Comparison of ENCODE assay signal across 13 mouse cellular contexts in genomic region chr15:82268185-82268584, GRCm38 (mm10). TPM values are rescaled to one million over a fixed set of nuclear protein-coding genes. Genes with fewer than 3 reads are reported as not detected.
DNase-seq lines count a peak whose midpoint lies in the region; ATAC-seq lines count a peak whose summit lies in the region.
"Had no signal": no experiment of that assay in that cellular context is flagged by ENCODE, and none has a peak within 500 bp of the region (broad histone marks: within the 10 kb centered on the region; RNA-seq: fewer than 3 reads in every experiment).

No protein-coding gene starts in this region.

- H3K9ac ChIP-seq in forebrain, embryonic 14.5 days (ENCODE audit: low read length) = no peak overlapping the region
- H3K9ac ChIP-seq in midbrain, embryonic 12.5 days (replicated peaks) = no peak overlapping the region; the same call in 1 of the 2 replicates
- H3K9ac ChIP-seq: heart, embryonic 13.5 days had no signal

- no peaks in the 10 kb centered on the region for H3K9me3 ChIP-seq in forebrain, embryonic 14.5 days (replicated peaks; ENCODE audit: control insufficient read depth, low read length)
- H3K9me3 ChIP-seq in midbrain, embryonic 12.5 days = no peaks in the 10 kb centered on the region
- H3K9me3 ChIP-seq in limb, embryonic 10.5 days (replicated peaks) = no peaks in the 10 kb centered on the region
- H3K9me3 ChIP-seq: heart, embryonic 13.5 days; megakaryocyte, embryonic 14.5 days had no signal

- H3K4me2 ChIP-seq in forebrain, embryonic 14.5 days (ENCODE audit: low read length) = no peak overlapping the region
- H3K4me2 ChIP-seq in midbrain, embryonic 12.5 days (replicated peaks) = peak overlapping the region; percentile 21; the same call in 1 of the 2 replicates
- H3K4me2 ChIP-seq: heart, embryonic 13.5 days had no signal

- DNase-seq in right cerebral cortex, postnatal 10 days (ENCODE audit: low spot score in 2 of 2) = peak; percentile 87 to 89
- no peak for DNase-seq in right cerebral cortex, adult 18-20 months
- peak; percentile 72 for DNase-seq in forebrain, embryonic 14.5 days (ENCODE audit: low spot score)
- no peak for DNase-seq in limb, embryonic 10.5 days (ENCODE audit: low spot score)
- DNase-seq in T-cell, adult 2 months (ENCODE audit: low spot score) = no peak
- DNase-seq: adrenal gland, postnatal 25 days; kidney, postnatal 36 days had no signal

- WGBS in forebrain, embryonic 14.5 days = 15% methylated on average over 3 of the region's 3 CpGs
- WGBS in midbrain, embryonic 12.5 days = 10% methylated on average over 3 of the region's 3 CpGs
- WGBS in limb, embryonic 10.5 days = 29% methylated on average over 3 of the region's 3 CpGs

- no peaks in the 10 kb centered on the region; the same call in 1 of the 2 replicates for H3K27me3 ChIP-seq in forebrain, embryonic 14.5 days (replicated peaks; ENCODE audit: control insufficient read depth, insufficient read depth, low read length)
- H3K27me3 ChIP-seq in midbrain, embryonic 12.5 days = peaks cover 21% of the 10 kb centered on the region
- peaks cover 38% of the 10 kb centered on the region for H3K27me3 ChIP-seq in limb, embryonic 10.5 days (ENCODE audit: low read depth, poor library complexity, severe bottlenecking)

- peak; percentile 30; the same call in 1 of the 2 replicates for ATAC-seq in forebrain, embryonic 14.5 days
- 0 out of 2 replicates have a peak, but pooled peaks have one; percentile 44 for ATAC-seq in midbrain, embryonic 12.5 days (ENCODE audit: low FRiP score, low read depth)
- ATAC-seq in frontal cortex, adult (ENCODE audit: low TSS enrichment) = no peak

- H3K4me1 ChIP-seq in forebrain, embryonic 14.5 days (ENCODE audit: control insufficient read depth, insufficient read depth, low read length) = peaks cover 11% of the 10 kb centered on the region
- peaks cover 26% of the 10 kb centered on the region for H3K4me1 ChIP-seq in midbrain, embryonic 12.5 days
- peaks cover 4% of the 10 kb centered on the region; the same call in 1 of the 2 replicates for H3K4me1 ChIP-seq in limb, embryonic 10.5 days

- H3K36me3 ChIP-seq in forebrain, embryonic 14.5 days (ENCODE audit: control insufficient read depth, insufficient read depth, low read length) = no peaks in the 10 kb centered on the region
- H3K36me3 ChIP-seq in midbrain, embryonic 12.5 days = no peaks in the 10 kb centered on the region
- H3K36me3 ChIP-seq in limb, embryonic 10.5 days = no peaks in the 10 kb centered on the region
- H3K36me3 ChIP-seq: heart, embryonic 13.5 days had no signal

- H3K27ac ChIP-seq in forebrain, embryonic 14.5 days (ENCODE audit: low read depth, low read length) = peak overlapping the region; percentile 56; the same call in 1 of the 2 replicates
- H3K27ac ChIP-seq in midbrain, embryonic 12.5 days (replicated peaks) = peak overlapping the region; percentile 75
- no peak overlapping the region for H3K27ac ChIP-seq in limb, embryonic 10.5 days
- H3K27ac ChIP-seq: heart, embryonic 13.5 days had no signal

- no peak overlapping the region for H3K4me3 ChIP-seq in forebrain, embryonic 14.5 days (ENCODE audit: low read depth, low read length)
- H3K4me3 ChIP-seq in midbrain, embryonic 12.5 days = no peak overlapping the region
- H3K4me3 ChIP-seq in limb, embryonic 10.5 days = no peak overlapping the region
- H3K4me3 ChIP-seq: heart, embryonic 13.5 days; megakaryocyte, embryonic 14.5 days had no signal

RNA-seq across cellular contexts. Expression of gene Sept3, which starts 6.5 kb away (rescaled TPM):
- 225 and 276 TPM in 2 replicates for polyA plus RNA-seq in forebrain, embryonic 14.5 days (2014; fragmentation: Nextera tagmentation; extraction: Ambion mirVana)
- 237 and 291 TPM in 2 replicates for polyA plus RNA-seq in midbrain, embryonic 12.5 days (2016; fragmentation: Nextera tagmentation; extraction: Ambion mirVana)
- 32.9 and 41.5 TPM in 2 replicates for polyA plus RNA-seq in limb, embryonic 10.5 days (2016; fragmentation: Nextera tagmentation; extraction: Ambion mirVana)

RNA-seq across cellular contexts. Expression of gene 1500009C09Rik, which starts 16.0 kb away (rescaled TPM):
- polyA plus RNA-seq in forebrain, embryonic 14.5 days (2014; fragmentation: Nextera tagmentation; extraction: Ambion mirVana) = 13.2 and 19.3 TPM in 2 replicates
- polyA plus RNA-seq in midbrain, embryonic 12.5 days (2016; fragmentation: Nextera tagmentation; extraction: Ambion mirVana) = 2.6 and 3.3 TPM in 2 replicates
- not detected in 2 replicates for polyA plus RNA-seq in limb, embryonic 10.5 days (2016; fragmentation: Nextera tagmentation; extraction: Ambion mirVana)
- polyA plus RNA-seq: heart, embryonic 13.5 days; liver, adult 2 months had no signal

RNA-seq across cellular contexts. Expression of gene Cenpm, which starts 23.6 kb away (rescaled TPM):
- 42.4 and 63.9 TPM in 2 replicates for polyA plus RNA-seq in forebrain, embryonic 14.5 days (2014; fragmentation: Nextera tagmentation; extraction: Ambion mirVana)
- polyA plus RNA-seq in midbrain, embryonic 12.5 days (2016; fragmentation: Nextera tagmentation; extraction: Ambion mirVana) = 60.1 and 61.9 TPM in 2 replicates
- 83.9 and 86.0 TPM in 2 replicates for polyA plus RNA-seq in limb, embryonic 10.5 days (2016; fragmentation: Nextera tagmentation; extraction: Ambion mirVana)

RNA-seq across cellular contexts. Expression of gene Wbp2nl, which starts 30.6 kb away (rescaled TPM):
- polyA plus RNA-seq in forebrain, embryonic 14.5 days (2014; fragmentation: Nextera tagmentation; extraction: Ambion mirVana) = not detected in 2 replicates
- 0.13 TPM in 1 of 2 replicates, not detected in the other for polyA plus RNA-seq in midbrain, embryonic 12.5 days (2016; fragmentation: Nextera tagmentation; extraction: Ambion mirVana)
- 0.16 and 0.38 TPM in 2 replicates for polyA plus RNA-seq in limb, embryonic 10.5 days (2016; fragmentation: Nextera tagmentation; extraction: Ambion mirVana)
- polyA plus RNA-seq: liver, adult 2 months; small intestine, adult 2 months had no signal

RNA-seq across cellular contexts. Expression of gene Tnfrsf13c, which starts 44.0 kb away (rescaled TPM):
- polyA plus RNA-seq in forebrain, embryonic 14.5 days (2014; fragmentation: Nextera tagmentation; extraction: Ambion mirVana) = 0.14 and 0.19 TPM in 2 replicates
- polyA plus RNA-seq in midbrain, embryonic 12.5 days (2016; fragmentation: Nextera tagmentation; extraction: Ambion mirVana) = 0.37 TPM in 1 of 2 replicates, not detected in the other
- 0.15 and 0.33 TPM in 2 replicates for polyA plus RNA-seq in limb, embryonic 10.5 days (2016; fragmentation: Nextera tagmentation; extraction: Ambion mirVana)

Comparison
In these comparisons a context has a peak if more than half of its experiments do, and no peak if none do; other contexts are left out.
1. DNase-seq: peak in right cerebral cortex, postnatal 10 days (2 of 2) and forebrain, embryonic 14.5 days (single experiment); none in right cerebral cortex, adult 18-20 months (single experiment), limb, embryonic 10.5 days (single experiment) and T-cell, adult 2 months (single experiment).